Mouse (Mus musculus): ENCODE data around the gene Itgb4.
"Not testable (repeated sequence)": the region's sequence is repeated elsewhere in the genome, so short reads cannot be mapped to it uniquely, and the experiment has no call there.

Itgb4 gene

GRCm38 (mm10) chr11:116008832-116009375 lies 34.4 kb downstream of the Itgb4 start:
- DNase-seq (ENCODE audit: low read depth, low spot score): no peak

GRCm38 (mm10) chr11:116009661-116010060 lies 35.2 kb downstream of the Itgb4 start:
- DNase-seq (ENCODE audit: low read depth, low spot score): no peak

- no peak for DNase-seq (ENCODE audit: low read depth, low spot score)
These were observed 35.6 kb downstream of the Itgb4 start for GRCm38 (mm10) chr11:116010146-116010545.

- no peak for DNase-seq (ENCODE audit: low read depth, low spot score)
These were observed 36.4 kb downstream of the Itgb4 start for GRCm38 (mm10) chr11:116010948-116011347.

- peak; percentile 61 for DNase-seq (ENCODE audit: low read depth, low spot score)
These were observed 37.2 kb downstream of the Itgb4 start for GRCm38 (mm10) chr11:116011529-116012261.

- peak; percentile 95 for DNase-seq (ENCODE audit: low read depth, low spot score)
These were observed 37.9 kb downstream of the Itgb4 start, which contains the start of gene Galk1 for GRCm38 (mm10) chr11:116012262-116012947. Galk1 (minus strand) TSS chr11:116012719.

- DNase-seq (ENCODE audit: low read depth, low spot score): no peak
These were observed 40.3 kb downstream of the Itgb4 start for GRCm38 (mm10) chr11:116014821-116015220.

GRCm38 (mm10) chr11:116018106-116018505 lies 43.6 kb downstream of the Itgb4 start:
- DNase-seq (ENCODE audit: low read depth, low spot score): peak; percentile 92

GRCm38 (mm10) chr11:116018867-116019266 lies 44.4 kb downstream of the Itgb4 start:
- not testable (repeated sequence) for DNase-seq (ENCODE audit: low read depth, low spot score)

- DNase-seq (ENCODE audit: low read depth, low spot score): no peak
These were observed 44.9 kb downstream of the Itgb4 start for GRCm38 (mm10) chr11:116019360-116019791.

- no peak for DNase-seq (ENCODE audit: low read depth, low spot score)
These were observed 45.5 kb downstream of the Itgb4 start for GRCm38 (mm10) chr11:116019976-116020411.

- DNase-seq (ENCODE audit: low read depth, low spot score): peak; percentile 57
These were observed 46.0 kb downstream of the Itgb4 start for GRCm38 (mm10) chr11:116020519-116020922.

- DNase-seq (ENCODE audit: low read depth, low spot score): no peak
These were observed 47.1 kb downstream of the Itgb4 start for GRCm38 (mm10) chr11:116021328-116022220.

GRCm38 (mm10) chr11:116022256-116022780 lies 47.8 kb downstream of the Itgb4 start:
- no peak for DNase-seq (ENCODE audit: low read depth, low spot score)

GRCm38 (mm10) chr11:116023074-116023770 lies 48.7 kb downstream of the Itgb4 start:
- not testable (repeated sequence) for DNase-seq (ENCODE audit: low read depth, low spot score)

GRCm38 (mm10) chr11:116023771-116024355 lies 49.4 kb downstream of the Itgb4 start:
- DNase-seq (ENCODE audit: low read depth, low spot score): peak; percentile 81

GRCm38 (mm10) chr11:116024356-116024808 lies 49.9 kb downstream of the Itgb4 start:
- peak; percentile 100 for DNase-seq (ENCODE audit: low read depth, low spot score)

GRCm38 (mm10) chr11:116025056-116025845 lies 50.7 kb downstream of the Itgb4 start:
- no peak for DNase-seq (ENCODE audit: low read depth, low spot score)

- DNase-seq (ENCODE audit: low read depth, low spot score): no peak
These were observed 53.2 kb downstream of the Itgb4 start, which contains the start of gene H3f3b for GRCm38 (mm10) chr11:116027756-116028155. H3f3b (minus strand) TSS chr11:116027962.
